Mouse (Mus musculus) heart, postnatal 36 days (tissue): ENCODE measurements around the gene Jph4. TPM values are rescaled to one million over a fixed set of nuclear protein-coding genes. Genes with fewer than 3 reads are reported as not detected.

Source experiments
- DNase-seq, 2 experiments: peaks; one replicate each; pipeline ENCODE4 v3.0.0; 2021 to 2022
- intact Hi-C: fragments of 180-260 bp; cut with DNase I; formaldehyde crosslinking; loops from one replicate; pipeline ENCODE4 v1.15.1; 2025
- total RNA-seq, 2 experiments: library from RNA; stranded (reverse); gene quantifications; 2 replicates each; pipeline ENCODE4 v1.2.3; 2021

The Jph4 gene
- under 1 TPM; 0.14 TPM for total RNA-seq

- intact Hi-C loops: no loop called here
- no peak for DNase-seq
Observed at GRCm38 (mm10) chr14:55116425-55117200, at the start of gene Jph4. Jph4 (minus strand) TSS chr14:55116935.

- no peak for DNase-seq
- intact Hi-C loops: no loop called here
Observed at GRCm38 (mm10) chr14:55164172-55164806, 47.6 kb upstream of the Jph4 start.

- no peak for DNase-seq
- intact Hi-C loops: no loop called here
Observed at GRCm38 (mm10) chr14:55162168-55162567, 45.4 kb upstream of the Jph4 start.

GRCm38 (mm10) chr14:55161098-55161634 is 44.4 kb upstream of the Jph4 start:
- intact Hi-C loops: loop anchor here (1.0 kb wide), 1 partner anchor 39 kb away; no protein-coding TSS in a partner anchor
- peak; percentile 74 to 84 for DNase-seq

GRCm38 (mm10) chr14:55160251-55161071 is 43.7 kb upstream of the Jph4 start:
- no peak for DNase-seq
- intact Hi-C loops: loop anchor here (1.0 kb wide), 1 partner anchor 38 kb away; no protein-coding TSS in a partner anchor

- intact Hi-C loops: no loop called here
Observed at GRCm38 (mm10) chr14:55157322-55158065, 40.8 kb upstream of the Jph4 start.

GRCm38 (mm10) chr14:55152951-55153481 is 36.3 kb upstream of the Jph4 start:
- intact Hi-C loops: no loop called here
- no peak for DNase-seq

More at GRCm38 (mm10) chr14:55157322-55158065, 40.8 kb upstream of the Jph4 start:
- DNase-seq: no peak

- intact Hi-C loops: no loop called here
- DNase-seq: no peak
Observed at GRCm38 (mm10) chr14:55152174-55152573, 35.4 kb upstream of the Jph4 start.

GRCm38 (mm10) chr14:55150985-55151384 is 34.2 kb upstream of the Jph4 start:
- intact Hi-C loops: no loop called here
- no peak for DNase-seq

GRCm38 (mm10) chr14:55149041-55149440 is 32.3 kb upstream of the Jph4 start:
- no peak for DNase-seq
- intact Hi-C loops: loop anchor here (10.0 kb wide), 1 partner anchor 386 kb away; no protein-coding TSS in a partner anchor

- intact Hi-C loops: loop anchor here (1.0 to 10.0 kb wide), 2 partner anchors 290 to 386 kb away; no protein-coding TSS in a partner anchor
- peak; percentile 54 to 62 for DNase-seq
Observed at GRCm38 (mm10) chr14:55148363-55148915, 31.7 kb upstream of the Jph4 start.

- intact Hi-C loops: loop anchor here (10.0 kb wide), 1 partner anchor 388 kb away; no protein-coding TSS in a partner anchor
- peak; percentile 57 to 62 for DNase-seq
Observed at GRCm38 (mm10) chr14:55146829-55147401, 30.2 kb upstream of the Jph4 start.

- intact Hi-C loops: loop anchor here (10.0 kb wide), 1 partner anchor 388 kb away; no protein-coding TSS in a partner anchor
- DNase-seq: no peak
Observed at GRCm38 (mm10) chr14:55146324-55146723, 29.6 kb upstream of the Jph4 start.

GRCm38 (mm10) chr14:55139313-55139712 is 22.6 kb upstream of the Jph4 start:
- DNase-seq: no peak
- intact Hi-C loops: no loop called here

- intact Hi-C loops: no loop called here
- no peak for DNase-seq
Observed at GRCm38 (mm10) chr14:55135676-55136075, 18.9 kb upstream of the Jph4 start.

- intact Hi-C loops: no loop called here
- no peak for DNase-seq
Observed at GRCm38 (mm10) chr14:55126521-55126920, 9.8 kb upstream of the Jph4 start.

GRCm38 (mm10) chr14:55125711-55126110 is 9.0 kb upstream of the Jph4 start:
- DNase-seq: no peak
- intact Hi-C loops: no loop called here

GRCm38 (mm10) chr14:55122359-55122758 is 5.6 kb upstream of the Jph4 start:
- intact Hi-C loops: loop anchor here (1.0 kb wide), 2 partner anchors 39 to 316 kb away; no protein-coding TSS in a partner anchor

GRCm38 (mm10) chr14:55121947-55122346 is 5.2 kb upstream of the Jph4 start:
- intact Hi-C loops: loop anchor here (1.0 kb wide), 2 partner anchors 39 to 316 kb away; no protein-coding TSS in a partner anchor
- DNase-seq: peak; percentile 76 to 81

More at GRCm38 (mm10) chr14:55122359-55122758, 5.6 kb upstream of the Jph4 start:
- DNase-seq: no peak
